Mouse (Mus musculus): ENCODE measurements around the gene Cenpl.
"Not testable (repeated sequence)": the region's sequence is repeated elsewhere in the genome, so short reads cannot be mapped to it uniquely, and the experiment has no call there.

Gene Cenpl

DNA sequence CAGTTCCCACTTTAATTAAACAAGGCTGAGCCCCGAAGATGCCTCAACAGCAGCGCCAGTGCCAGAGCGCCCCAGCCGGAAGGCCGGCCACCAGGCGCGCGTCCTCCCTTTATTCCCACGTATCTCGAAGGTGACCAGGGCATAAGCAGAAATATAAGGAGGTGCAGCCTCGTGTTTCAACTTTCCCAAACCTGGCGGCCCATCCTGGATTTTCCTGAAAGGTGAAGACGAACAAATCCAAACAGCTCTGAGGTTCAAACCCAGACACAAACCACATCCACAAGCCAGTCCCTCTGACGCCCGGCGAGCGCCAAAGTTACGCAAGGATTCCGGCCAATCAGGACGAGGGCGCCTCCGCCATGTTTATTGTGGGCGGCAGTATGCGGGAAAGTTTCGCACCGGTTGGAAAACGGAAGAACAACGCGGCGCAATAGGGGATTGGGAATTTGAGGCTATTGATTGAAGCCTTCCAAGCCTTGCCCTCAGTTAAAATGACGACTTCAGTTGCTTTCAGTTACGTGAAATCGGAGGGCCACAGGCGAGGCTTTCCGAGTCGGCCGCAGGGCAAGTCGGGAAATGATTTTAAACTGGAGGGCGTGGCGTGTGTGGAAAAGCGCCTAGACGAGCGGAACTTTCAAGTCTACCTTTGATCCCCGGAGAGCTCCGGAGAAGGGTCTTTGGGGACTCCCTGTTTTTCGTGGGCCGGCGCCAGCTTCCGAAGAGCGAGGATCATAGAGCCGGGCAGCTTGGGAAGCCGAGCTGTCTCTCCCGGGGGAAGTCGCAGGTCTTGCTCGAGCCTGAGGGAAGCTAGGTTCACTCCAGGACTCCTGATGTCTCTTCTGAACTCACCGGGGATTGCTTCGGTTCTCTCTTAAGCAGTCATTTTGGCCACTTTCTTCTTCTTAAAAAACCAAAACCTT is at the start of gene Cenpl, which contains the start of gene Dars2:
Cenpl (plus strand) TSS at position 362 of the 920 bp plus-strand sequence.
Dars2 (minus strand) TSS at position 307 of the 920 bp plus-strand sequence.
- DNase-seq (ENCODE audit: low read depth, low spot score) = peak; percentile 91

DNA sequence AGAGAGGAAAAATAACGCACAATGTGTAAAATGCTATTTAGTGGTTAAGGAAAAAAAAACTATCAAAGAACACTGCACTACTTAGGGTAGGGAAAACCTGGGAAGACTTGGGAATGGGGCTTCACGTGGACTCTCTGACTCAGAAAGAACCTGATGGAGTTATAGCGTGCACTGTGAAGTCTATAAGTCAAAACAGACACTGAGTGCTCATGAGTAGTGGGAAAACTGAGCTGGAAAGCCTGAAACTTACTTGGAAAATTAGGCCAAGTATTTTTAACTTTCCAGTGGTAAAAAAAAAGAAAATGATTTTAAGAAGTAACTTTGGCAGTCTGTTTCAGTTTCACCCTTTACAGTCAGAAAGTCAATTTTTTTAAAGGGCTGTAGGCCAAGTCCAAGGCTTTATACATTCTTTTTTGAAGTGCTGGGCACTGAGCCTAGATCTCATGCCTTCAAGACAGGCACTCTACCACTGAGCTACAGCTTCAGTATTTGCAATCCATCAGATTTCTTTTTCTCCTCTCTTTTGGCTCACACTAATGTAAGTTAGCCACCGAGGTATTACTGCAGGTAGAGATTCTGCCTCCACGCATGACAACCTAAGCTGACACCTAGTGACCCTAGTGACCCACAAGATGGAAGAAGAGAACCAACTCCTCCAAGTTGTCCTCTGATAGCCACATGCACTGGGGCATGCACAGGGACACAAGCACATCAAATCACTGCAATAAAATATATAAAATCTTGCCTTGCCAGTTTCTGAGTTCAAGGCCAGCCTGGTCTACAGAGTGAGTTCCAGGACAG is 44.9 kb upstream of the Cenpl start:
- DNase-seq (ENCODE audit: low read depth, low spot score) = no peak

GRCm38 (mm10) chr1:161027196-161027595 is 43.3 kb upstream of the Cenpl start:
- no peak for DNase-seq (ENCODE audit: low read depth, low spot score)

GRCm38 (mm10) chr1:161028427-161028826 is 42.1 kb upstream of the Cenpl start:
- DNase-seq (ENCODE audit: low read depth, low spot score) = not testable (repeated sequence)

DNA sequence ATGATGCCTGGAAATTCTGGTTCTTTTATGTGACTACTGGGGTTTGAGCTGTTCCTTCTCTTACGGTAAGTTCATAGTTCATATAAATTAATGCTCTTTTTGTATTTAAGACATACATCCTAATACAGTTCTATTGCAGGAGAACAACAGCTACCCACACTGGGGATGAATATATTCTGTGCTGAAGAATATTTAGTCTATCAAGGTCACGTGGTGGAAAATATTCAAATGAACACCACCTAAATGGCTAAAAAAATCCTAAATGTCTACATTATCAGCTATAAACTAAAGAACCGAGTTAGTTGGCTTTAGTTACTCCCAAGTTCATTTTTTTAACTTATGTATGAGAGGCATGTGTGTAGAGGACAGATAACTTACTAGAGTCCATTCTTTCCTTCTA is 40.5 kb upstream of the Cenpl start:
- no peak for DNase-seq (ENCODE audit: low read depth, low spot score)

DNA sequence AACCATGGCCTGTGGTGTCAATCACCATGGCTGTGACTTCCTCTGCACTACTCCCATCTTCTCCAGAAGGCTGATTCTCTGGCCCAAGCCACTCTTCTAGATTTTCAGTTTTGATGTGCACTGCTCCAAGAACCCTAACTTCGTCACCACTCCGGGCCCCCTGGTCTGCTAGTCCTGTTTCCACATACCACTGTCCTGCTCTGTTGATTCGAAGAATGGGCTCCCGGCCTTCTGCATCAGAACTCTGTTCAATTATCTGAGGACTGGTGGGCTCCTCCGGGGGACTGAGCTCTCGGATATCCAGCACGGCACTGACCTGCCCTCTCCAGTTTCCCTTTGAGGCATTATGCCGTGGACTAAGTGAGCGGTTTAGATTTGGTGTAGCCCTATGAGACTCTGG is 38.6 kb upstream of the Cenpl start:
- DNase-seq (ENCODE audit: low read depth, low spot score) = no peak

- DNase-seq (ENCODE audit: low read depth, low spot score) = no peak
Observed at GRCm38 (mm10) chr1:161032345-161032744, 38.2 kb upstream of the Cenpl start.

DNA sequence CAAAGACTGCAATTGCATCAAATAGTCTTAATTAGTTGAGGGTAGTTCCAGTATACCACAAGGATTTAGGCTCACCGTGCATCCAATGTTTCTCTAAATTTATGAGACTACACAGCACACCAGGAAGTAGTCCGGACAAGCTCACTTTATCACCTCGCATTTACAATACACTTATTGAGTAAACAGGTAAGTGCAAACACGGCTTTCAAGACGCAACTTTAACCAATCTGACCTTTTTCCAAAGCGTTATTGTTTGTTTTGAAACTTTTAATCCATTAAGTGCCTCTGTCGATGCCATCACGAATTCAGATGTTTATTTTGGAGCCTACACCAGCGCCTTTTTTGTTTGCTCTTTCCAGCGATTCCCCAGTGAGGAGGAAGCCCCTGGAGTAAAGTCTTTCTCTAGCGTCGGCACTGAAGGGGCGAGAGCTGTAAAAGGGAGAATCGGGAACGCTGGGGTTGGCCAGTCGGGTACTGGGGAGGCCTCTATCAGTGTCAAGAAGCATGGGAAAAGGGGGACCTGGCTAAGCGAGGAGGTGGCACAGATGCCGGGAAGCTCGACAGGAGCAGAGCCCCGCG is 36.6 kb upstream of the Cenpl start:
- DNase-seq (ENCODE audit: low read depth, low spot score) = no peak

- DNase-seq (ENCODE audit: low read depth, low spot score) = peak; percentile 99
Observed at GRCm38 (mm10) chr1:161034435-161035280, 35.9 kb upstream of the Cenpl start, which contains the start of gene Zbtb37. Gene Zbtb37 (minus strand): TSS chr1:161034849.

GRCm38 (mm10) chr1:161035281-161035785 is 35.2 kb upstream of the Cenpl start:
- no peak for DNase-seq (ENCODE audit: low read depth, low spot score)

DNA sequence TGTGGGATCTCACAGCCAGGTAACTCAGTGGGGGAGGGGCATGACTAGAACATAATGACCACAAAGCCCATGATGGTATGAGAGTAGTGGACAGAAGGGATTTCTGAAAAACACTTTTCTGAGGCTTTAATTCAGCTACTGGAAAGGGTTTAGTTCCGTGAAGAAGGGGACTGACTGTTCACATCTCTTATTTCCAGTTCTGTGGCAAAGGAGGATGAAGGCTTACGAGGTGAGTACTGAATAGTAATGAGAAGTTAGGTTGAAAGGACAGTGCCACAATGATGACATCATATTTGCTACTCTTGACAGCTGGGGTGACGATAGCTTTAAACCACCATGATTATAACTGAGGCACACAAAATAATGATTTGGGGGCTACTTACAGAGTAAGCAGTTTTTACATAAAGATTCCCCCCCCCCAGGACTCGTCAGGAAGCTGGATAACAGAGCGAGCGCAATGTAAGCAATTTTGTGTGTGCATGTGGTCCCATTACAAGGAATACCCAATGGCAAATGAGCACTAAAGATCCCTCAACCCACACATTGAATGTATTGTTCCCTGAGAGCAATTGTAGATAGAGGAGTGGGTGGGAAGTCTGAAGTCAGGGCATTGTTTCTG is 34.6 kb upstream of the Cenpl start:
- DNase-seq (ENCODE audit: low read depth, low spot score) = no peak

DNA sequence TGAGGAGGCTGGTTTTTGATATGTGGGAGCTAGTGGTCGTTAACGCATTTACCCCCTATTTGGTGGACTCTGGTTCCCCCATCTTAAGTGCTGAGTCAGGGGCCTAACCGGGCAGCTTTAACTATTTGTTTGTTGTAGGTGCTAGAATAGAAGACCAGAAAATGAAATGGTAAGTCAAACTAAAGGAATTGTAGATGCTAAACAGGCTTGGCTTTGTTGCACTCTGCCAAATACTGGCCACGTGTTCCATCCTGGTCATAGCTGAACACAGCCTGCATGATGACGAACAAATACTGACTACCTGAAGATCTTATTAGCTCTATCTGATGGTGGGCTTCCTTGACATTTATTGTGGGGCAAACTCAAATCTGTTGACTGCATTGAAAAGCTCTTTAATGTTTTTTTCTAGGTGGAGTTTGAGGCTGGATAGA is 34.1 kb upstream of the Cenpl start:
- DNase-seq (ENCODE audit: low read depth, low spot score) = no peak

DNA sequence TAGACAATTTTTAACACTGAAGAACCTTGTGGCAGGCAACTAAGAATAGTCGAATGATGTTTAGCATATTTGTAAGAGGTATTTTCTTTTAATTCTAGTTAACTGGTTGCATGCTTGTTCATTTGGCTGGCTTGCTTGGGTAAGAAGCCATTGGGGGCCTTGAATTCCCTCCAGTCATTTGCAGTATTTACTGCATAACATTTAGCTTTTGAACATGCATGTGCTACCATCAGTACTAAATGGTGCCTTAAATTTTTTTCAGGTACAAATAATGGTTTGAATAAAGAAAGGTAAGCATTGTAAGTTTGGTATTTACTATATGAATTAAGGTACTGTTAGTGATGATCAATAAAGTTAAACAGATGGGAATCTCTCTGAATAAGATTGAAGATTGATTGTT is 33.5 kb upstream of the Cenpl start:
- no peak for DNase-seq (ENCODE audit: low read depth, low spot score)

DNA sequence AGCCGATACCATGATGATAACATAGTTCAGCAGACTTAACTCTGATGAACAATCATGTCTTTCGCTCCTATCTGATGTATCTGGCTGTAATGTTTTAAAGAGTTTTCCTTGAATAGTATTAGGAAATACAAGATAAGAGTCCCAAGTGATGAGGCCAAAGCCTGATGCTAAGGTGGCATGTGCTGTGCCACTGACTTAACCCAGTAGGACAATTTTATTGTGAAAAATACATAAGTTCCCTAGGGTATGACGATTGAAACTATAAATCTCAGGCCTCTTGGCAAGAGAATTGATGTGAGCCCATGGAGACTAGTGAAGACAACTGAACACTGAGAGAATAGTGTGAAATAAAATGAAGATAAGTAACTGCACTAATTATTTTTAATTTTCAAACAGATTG is 32.9 kb upstream of the Cenpl start:
- DNase-seq (ENCODE audit: low read depth, low spot score) = no peak

GRCm38 (mm10) chr1:161038004-161038403 is 32.5 kb upstream of the Cenpl start:
- DNase-seq (ENCODE audit: low read depth, low spot score) = no peak

DNA sequence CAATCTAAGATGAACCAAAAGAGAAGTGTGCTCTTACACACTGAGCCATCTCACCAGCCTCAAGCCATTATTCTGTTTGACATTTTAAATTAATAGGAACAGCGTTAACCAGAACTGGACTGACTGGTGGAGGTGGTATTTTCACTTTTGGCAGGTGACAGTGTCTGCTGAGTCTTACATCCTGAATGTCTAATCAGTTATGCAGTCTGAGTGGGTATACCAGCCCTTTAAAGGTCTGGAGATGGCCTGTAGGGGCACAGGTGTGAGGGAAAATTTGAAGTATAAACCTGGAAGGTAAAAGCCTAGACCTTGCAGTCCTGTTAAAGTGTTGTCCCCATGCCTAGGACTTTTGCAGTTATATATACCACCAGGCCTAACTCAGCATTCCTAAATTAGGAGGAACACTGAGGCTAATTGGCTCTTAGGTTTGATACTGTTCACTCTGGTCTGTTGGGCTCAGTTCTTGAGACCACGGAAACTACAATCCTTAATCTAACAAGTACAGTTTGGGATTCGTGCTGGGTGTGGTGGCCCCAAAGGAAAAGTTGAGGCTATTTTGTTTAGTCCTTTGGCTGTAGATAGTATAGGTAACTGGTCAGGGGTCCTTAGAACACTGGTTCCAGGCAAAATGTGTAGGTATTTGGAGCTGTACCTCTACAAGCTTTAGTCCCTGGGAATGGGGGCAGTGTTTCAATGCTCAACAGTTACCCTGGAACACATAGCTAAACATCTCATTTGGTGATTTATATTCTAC is 31.4 kb upstream of the Cenpl start:
- DNase-seq (ENCODE audit: low read depth, low spot score) = no peak

GRCm38 (mm10) chr1:161039741-161040425 is 30.6 kb upstream of the Cenpl start:
- no peak for DNase-seq (ENCODE audit: low read depth, low spot score)

DNA sequence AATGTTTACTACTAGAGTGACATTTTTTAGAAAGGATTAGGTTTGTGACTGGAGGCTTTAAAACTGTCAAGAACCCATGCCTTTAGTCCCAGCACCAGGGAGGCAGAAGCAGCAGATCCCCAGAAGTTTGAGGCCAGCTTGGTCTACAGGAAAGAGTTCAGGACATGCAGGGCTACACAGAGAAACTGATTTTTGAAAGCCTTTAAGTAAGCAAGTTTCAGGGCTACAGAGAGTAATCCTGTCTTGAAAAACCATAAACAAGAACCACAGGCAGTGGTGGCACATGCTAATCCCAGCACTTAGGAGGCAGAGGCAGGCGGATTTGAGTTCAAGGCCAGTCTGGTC is 30.1 kb upstream of the Cenpl start:
- no peak for DNase-seq (ENCODE audit: low read depth, low spot score)

GRCm38 (mm10) chr1:161040855-161041254 is 29.7 kb upstream of the Cenpl start:
- no peak for DNase-seq (ENCODE audit: low read depth, low spot score)

All from skeletal muscle tissue, adult 2 months (tissue).